Mouse (Mus musculus) olfactory bulb, adult 2 months (tissue): ENCODE results near the gene Adssl1.

ENCODE experiments used
- CTCF ChIP-seq: fragments of 200-500 bp; IDR thresholded peaks from 2 replicates; pipeline ENCODE4 v1.5.1; 2012; ENCODE audit warnings: low read depth, mild to moderate bottlenecking, low read length, moderate library complexity; ENCODE audit not compliant: insufficient read depth
- POLR2A ChIP-seq: fragments of 200-500 bp; IDR thresholded peaks from 2 replicates; pipeline ENCODE4 v1.6.1; 2012; ENCODE audit warnings: mild to moderate bottlenecking, low read depth, low read length, moderate library complexity; ENCODE audit not compliant: insufficient read depth

GRCm38 (mm10) chr12:112623742-112624141 is 3.9 kb downstream of the Adssl1 start:
- TF ChIP-seq CTCF (peak; percentile 78; the same call in 1 of the 2 replicates), POLR2A (no peak)
